Mouse (Mus musculus): ENCODE results near the gene Dhtkd1. TPM values are rescaled to one million over a fixed set of nuclear protein-coding genes. Genes with fewer than 3 reads are reported as not detected.
"Not testable (repeated sequence)": the region's sequence is repeated elsewhere in the genome, so short reads cannot be mapped to it uniquely, and the experiment has no call there.

The Dhtkd1 gene
- total RNA-seq (2015; ENCODE audit: low replicate concordance), result 8.8 TPM in 1 of 2 replicates, not detected in the other
- 0.28 and 4.4 TPM in 2 replicates for total RNA-seq (2017; ENCODE audit: low replicate concordance)

GRCm38 (mm10) chr2:5942416-5943032, at the start of gene Dhtkd1:
Dhtkd1 (minus strand) TSS chr2:5942792.
- peak; percentile 84 for ATAC-seq (replicated peaks; ENCODE audit: low FRiP score, poor library complexity, severe bottlenecking)

GRCm38 (mm10) chr2:5977532-5977931, 34.9 kb upstream of the Dhtkd1 start:
- no peak for ATAC-seq (replicated peaks; ENCODE audit: low FRiP score, poor library complexity, severe bottlenecking)

- ATAC-seq (replicated peaks; ENCODE audit: low FRiP score, poor library complexity, severe bottlenecking), result not testable (repeated sequence)
Measured at GRCm38 (mm10) chr2:5970629-5971028, 28.0 kb upstream of the Dhtkd1 start.

GRCm38 (mm10) chr2:5965972-5966371, 23.4 kb upstream of the Dhtkd1 start:
- no peak for ATAC-seq (replicated peaks; ENCODE audit: low FRiP score, poor library complexity, severe bottlenecking)

DNA sequence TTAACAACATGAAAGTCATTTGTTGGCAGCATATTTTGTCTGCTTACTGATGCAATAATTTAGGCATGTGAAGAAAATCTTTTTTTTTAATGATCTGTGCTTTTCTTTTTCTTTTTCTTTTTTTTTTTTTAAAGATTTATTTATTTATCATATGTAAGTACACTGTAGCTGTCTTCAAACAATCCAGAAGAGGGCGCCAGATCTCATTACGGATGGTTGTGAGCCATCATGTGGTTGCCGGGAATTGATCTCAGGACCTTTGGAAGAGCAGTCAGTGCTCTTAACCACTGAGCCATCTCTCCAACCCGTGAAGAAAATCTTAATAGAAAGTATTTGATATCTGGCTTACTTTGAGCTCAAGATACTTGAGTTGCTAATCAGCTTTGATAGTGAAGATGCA, 21.1 kb upstream of the Dhtkd1 start:
- not testable (repeated sequence) for ATAC-seq (replicated peaks; ENCODE audit: low FRiP score, poor library complexity, severe bottlenecking)

GRCm38 (mm10) chr2:5962265-5962664, 19.7 kb upstream of the Dhtkd1 start:
- no peak for ATAC-seq (replicated peaks; ENCODE audit: low FRiP score, poor library complexity, severe bottlenecking)

DNA sequence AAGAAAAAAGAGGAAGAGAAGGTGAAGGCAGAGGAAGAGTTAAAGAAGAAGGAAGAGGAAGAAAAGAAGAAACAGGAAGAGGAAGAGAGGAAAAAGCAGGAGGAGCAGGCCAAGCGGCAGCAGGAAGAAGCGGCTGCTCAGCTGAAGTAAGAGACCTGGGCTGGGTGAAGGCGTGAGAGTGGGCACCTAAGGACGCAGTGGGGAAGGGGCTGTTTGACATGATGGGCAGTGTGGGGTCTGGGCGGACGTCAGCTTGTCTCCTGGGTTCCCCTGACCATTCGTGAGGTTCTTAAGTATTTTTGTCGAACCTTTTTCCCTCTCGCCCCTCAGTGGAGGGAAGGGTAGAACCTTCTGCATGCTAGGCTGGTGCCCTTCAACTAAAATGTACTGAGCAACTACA, 15.1 kb upstream of the Dhtkd1 start:
- ATAC-seq (replicated peaks; ENCODE audit: low FRiP score, poor library complexity, severe bottlenecking), result no peak

DNA sequence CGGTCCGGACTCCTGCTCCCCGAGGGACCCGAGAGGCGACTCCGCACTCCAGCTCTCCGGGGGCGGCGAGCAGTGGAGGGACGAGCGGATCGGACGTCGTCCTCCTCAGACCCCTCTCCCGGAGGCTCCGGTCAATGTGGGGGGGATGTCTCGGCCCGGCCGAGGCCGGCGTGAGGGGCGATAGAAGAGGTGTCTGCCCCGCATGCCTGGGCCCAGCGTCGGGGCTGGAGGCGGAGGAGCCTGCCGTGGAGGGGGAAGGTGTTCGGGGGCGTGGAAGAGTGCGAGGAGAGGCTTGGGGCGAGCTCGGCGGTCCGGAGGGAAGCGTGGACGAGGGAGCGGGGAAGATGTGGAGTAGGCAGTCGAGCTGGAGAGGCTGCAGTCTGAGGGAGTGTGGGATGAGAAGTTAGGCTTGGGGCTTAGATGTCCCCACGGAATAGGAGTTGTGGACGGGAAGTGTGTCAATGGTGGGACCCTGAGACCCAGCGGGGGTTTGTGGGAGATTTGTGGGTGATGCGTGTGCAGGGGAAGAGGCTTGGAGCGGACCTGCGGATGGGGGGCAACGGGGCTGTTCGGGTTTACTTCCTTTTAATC, 9.1 kb upstream of the Dhtkd1 start:
- ATAC-seq (replicated peaks; ENCODE audit: low FRiP score, poor library complexity, severe bottlenecking), result peak; percentile 66

GRCm38 (mm10) chr2:5950766-5951595, 8.4 kb upstream of the Dhtkd1 start, which contains the start of gene Upf2:
Upf2 (plus strand) TSS chr2:5951469.
- ATAC-seq (replicated peaks; ENCODE audit: low FRiP score, poor library complexity, severe bottlenecking), result peak; percentile 91

GRCm38 (mm10) chr2:5950305-5950704, 7.7 kb upstream of the Dhtkd1 start:
- no peak for ATAC-seq (replicated peaks; ENCODE audit: low FRiP score, poor library complexity, severe bottlenecking)

DNA sequence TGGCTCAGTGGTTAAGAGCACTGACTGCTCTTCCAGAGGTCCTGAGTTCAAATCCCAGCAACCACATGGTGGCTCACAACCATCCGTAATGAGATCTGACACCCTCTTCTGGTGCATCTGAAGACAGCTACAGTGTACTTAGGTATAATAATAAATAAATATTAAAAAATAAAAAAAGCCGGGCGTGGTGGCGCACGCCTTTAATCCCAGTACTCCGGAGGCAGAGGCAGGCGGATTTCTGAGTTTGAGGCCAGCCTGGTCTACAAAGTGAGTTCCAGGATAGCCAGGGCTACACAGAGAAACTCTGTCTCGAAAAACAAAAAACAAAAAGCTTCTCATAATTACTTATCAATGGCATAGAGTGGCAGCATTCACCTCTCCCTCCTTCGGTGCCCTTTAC, 7.2 kb upstream of the Dhtkd1 start:
- not testable (repeated sequence) for ATAC-seq (replicated peaks; ENCODE audit: low FRiP score, poor library complexity, severe bottlenecking)

DNA sequence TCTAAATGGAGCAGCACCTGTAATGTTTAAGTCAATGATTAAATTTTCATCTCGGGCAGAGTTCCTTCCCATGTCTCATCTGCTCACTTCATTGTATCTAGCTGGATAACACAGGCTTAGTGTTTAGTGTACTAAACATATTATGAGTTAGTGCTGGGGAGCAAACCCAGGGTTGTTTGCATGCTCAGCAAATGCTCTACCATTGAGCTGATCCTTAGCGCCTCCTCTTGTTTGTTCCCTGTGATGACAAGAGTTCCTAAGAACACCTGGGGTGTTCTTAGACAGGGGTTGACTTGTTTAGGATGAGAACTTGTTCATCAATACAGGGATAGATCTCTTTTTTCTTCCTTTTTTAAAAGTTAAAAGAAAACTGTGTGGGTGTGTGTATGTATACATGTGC, 6.4 kb upstream of the Dhtkd1 start:
- no peak for ATAC-seq (replicated peaks; ENCODE audit: low FRiP score, poor library complexity, severe bottlenecking)

GRCm38 (mm10) chr2:5946876-5947275, 4.3 kb upstream of the Dhtkd1 start:
- ATAC-seq (replicated peaks; ENCODE audit: low FRiP score, poor library complexity, severe bottlenecking), result no peak

GRCm38 (mm10) chr2:5945629-5946028, 3.0 kb upstream of the Dhtkd1 start:
- ATAC-seq (replicated peaks; ENCODE audit: low FRiP score, poor library complexity, severe bottlenecking), result no peak

- ATAC-seq (replicated peaks; ENCODE audit: low FRiP score, poor library complexity, severe bottlenecking), result no peak
Measured at GRCm38 (mm10) chr2:5943071-5943470, 479 bp upstream of the Dhtkd1 start.

DNA sequence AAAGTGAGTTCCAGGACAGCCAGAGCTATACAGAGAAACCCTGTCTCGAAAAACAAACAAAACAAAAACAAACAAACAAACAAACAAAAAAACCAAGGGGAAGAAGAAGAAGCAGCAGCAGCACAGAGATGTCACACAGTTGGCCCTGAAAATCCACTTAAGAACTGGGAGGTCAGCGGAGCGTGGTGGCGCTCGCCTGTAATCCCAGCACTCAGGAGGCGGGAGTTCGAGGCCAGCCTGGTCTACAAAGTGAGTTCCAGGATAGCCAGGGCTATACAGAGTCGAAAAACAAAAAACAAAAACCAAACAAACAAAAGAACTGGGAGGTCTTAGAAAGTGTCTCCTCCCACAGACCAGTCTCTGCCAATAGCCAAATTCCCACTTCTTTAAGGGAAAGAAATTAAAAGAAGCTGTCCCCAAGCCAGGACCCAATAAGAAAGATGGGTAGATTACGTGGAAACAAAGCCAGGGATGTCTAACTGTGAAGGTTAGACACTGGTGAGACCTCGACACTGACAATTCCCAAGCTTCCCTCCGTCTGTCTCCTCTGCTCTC, 654 bp downstream of the Dhtkd1 start:
- no peak for ATAC-seq (replicated peaks; ENCODE audit: low FRiP score, poor library complexity, severe bottlenecking)

DNA sequence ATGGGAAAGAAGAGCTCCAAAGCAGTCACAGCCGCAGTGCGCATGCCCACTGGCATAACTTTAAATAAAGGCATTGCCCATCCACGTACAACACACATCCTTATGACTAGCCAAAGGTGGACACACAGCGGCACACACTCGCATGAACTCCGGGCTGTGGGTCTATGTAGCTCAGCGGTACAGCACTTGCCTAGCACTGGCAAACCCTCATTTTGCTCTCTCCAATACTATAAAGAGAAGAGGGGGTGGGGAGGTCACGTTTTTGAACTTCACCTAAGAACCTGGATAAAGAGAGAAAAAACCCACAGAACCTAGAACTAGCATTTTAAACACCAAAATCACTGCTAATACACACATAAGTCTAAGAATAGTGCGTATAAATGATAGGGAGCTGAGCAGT, 1.7 kb downstream of the Dhtkd1 start:
- no peak for ATAC-seq (replicated peaks; ENCODE audit: low FRiP score, poor library complexity, severe bottlenecking)

- ATAC-seq (replicated peaks; ENCODE audit: low FRiP score, poor library complexity, severe bottlenecking), result no peak
Measured at GRCm38 (mm10) chr2:5939911-5940310, 2.7 kb downstream of the Dhtkd1 start.

GRCm38 (mm10) chr2:5939319-5939718, 3.3 kb downstream of the Dhtkd1 start:
- no peak for ATAC-seq (replicated peaks; ENCODE audit: low FRiP score, poor library complexity, severe bottlenecking)

DNA sequence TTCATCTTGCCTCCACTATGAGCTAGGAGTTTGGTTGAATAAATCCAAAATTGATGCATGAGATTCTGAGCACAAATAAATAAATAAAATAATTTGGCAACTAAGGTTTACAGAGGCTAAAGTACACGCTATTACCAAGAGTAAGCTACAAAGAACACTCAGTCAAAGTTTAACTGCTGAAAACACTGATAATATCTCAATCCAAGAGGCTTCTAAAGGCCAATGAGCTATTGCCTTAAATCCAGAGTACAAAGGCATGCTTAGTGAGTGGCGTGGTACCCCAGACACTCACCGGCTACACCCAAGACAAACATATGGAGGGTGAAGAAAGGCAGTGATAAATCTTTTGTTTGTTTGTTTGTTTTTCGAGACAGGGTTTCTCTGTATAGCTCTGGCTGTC, 6.0 kb downstream of the Dhtkd1 start:
- no peak for ATAC-seq (replicated peaks; ENCODE audit: low FRiP score, poor library complexity, severe bottlenecking)
